Comparison of ENCODE assay signal across 19 mouse cellular contexts in genomic region chr19:44822295-44822694, GRCm38 (mm10).
A peak's percentile ranks its signal among the peaks of the same experiment; 100 is the strongest.
DNase-seq lines count a peak whose midpoint lies in the region; ATAC-seq and TF ChIP-seq lines count a peak whose summit lies in the region.
"Had no signal": no experiment of that assay in that cellular context is flagged by ENCODE, and none has a peak within 500 bp of the region (broad histone marks: within the 10 kb centered on the region; RNA-seq: fewer than 3 reads in every experiment).

No protein-coding gene starts in this region.

- ATAC-seq in intestine, postnatal 0 days, result no peak
- no peak for ATAC-seq in intestine, embryonic 15.5 days
- no peak for ATAC-seq in lung, embryonic 14.5 days (ENCODE audit: insufficient read depth)
- ATAC-seq: forebrain, embryonic 16.5 days had no signal

- H3K4me2 ChIP-seq in intestine, postnatal 0 days (replicated peaks; ENCODE audit: low read depth), result no peak overlapping the region
- H3K4me2 ChIP-seq in intestine, embryonic 15.5 days (replicated peaks), result no peak overlapping the region
- no peak overlapping the region for H3K4me2 ChIP-seq in lung, embryonic 14.5 days
- H3K4me2 ChIP-seq in CH12.LX (ENCODE audit: insufficient read depth, low read depth, poor library complexity, severe bottlenecking), result no peak overlapping the region
- H3K4me2 ChIP-seq: embryonic facial prominence, embryonic 12.5 days; heart, embryonic 12.5 days; hindbrain, embryonic 12.5 days had no signal

- H3K79me2 ChIP-seq in CH12.LX (replicated peaks; ENCODE audit: control insufficient read depth, extremely low read depth, insufficient read depth, poor library complexity, severe bottlenecking), result no peaks in the 10 kb centered on the region

- in situ Hi-C loops in CH12.LX (cut with MboI; ENCODE audit: low pct_ligation_motif_present, low pct_unique_long_range_greater_than_20kb, low sequenced_read_pairs), result no loop called here

- H3K9ac ChIP-seq in intestine, postnatal 0 days (ENCODE audit: low read depth, low read length), result no peak overlapping the region
- H3K9ac ChIP-seq in intestine, embryonic 15.5 days, result no peak overlapping the region
- no peak overlapping the region for H3K9ac ChIP-seq in lung, embryonic 14.5 days
- H3K9ac ChIP-seq in CH12.LX (ENCODE audit: insufficient read depth, low read depth), result no peak overlapping the region
- H3K9ac ChIP-seq: embryonic facial prominence, embryonic 12.5 days; heart, embryonic 12.5 days; hindbrain, embryonic 12.5 days had no signal

- no peaks in the 10 kb centered on the region for H3K9me3 ChIP-seq in intestine, postnatal 0 days (ENCODE audit: control insufficient read depth)
- no peaks in the 10 kb centered on the region for H3K9me3 ChIP-seq in intestine, embryonic 15.5 days
- no peaks in the 10 kb centered on the region for H3K9me3 ChIP-seq in lung, embryonic 14.5 days (ENCODE audit: low read depth, low read length)
- H3K9me3 ChIP-seq in CH12.LX (replicated peaks; ENCODE audit: low read length), result no peaks in the 10 kb centered on the region
- H3K9me3 ChIP-seq: embryonic facial prominence, embryonic 12.5 days; G1E; heart, embryonic 12.5 days; hindbrain, embryonic 12.5 days had no signal

- TF ChIP-seq CTCF in intestine, postnatal 0 days (IDR thresholded peaks at IDR 0.05; ENCODE audit: low read depth), result 0 out of 2 replicates have a peak, but pooled peaks have one; percentile 26
- TF ChIP-seq CTCF in lung, embryonic 14.5 days (IDR thresholded peaks at IDR 0.05; ENCODE audit: low read depth), result 0 out of 2 replicates have a peak, but pooled peaks have one; percentile 11
- TF ChIP-seq CTCF in CH12.LX (conservative IDR thresholded peaks at IDR 0.05 in 1 of 2, IDR thresholded peaks at IDR 0.05 in 1 of 2; ENCODE audit: low read depth in 2 of 2, low read length in 2 of 2), result peak in 1 of 2 experiments; percentile 38; a peak in 2 of 4 replicates
- peak; percentile 25; the same call in 1 of the 2 replicates for TF ChIP-seq CTCF in brain, embryonic 14.5 days (IDR thresholded peaks at IDR 0.05; ENCODE audit: borderline replicate concordance, extremely low read depth, insufficient read depth, insufficient read length)

- H3K36me3 ChIP-seq in intestine, postnatal 0 days (ENCODE audit: control insufficient read depth, insufficient read depth), result no peaks in the 10 kb centered on the region
- no peaks in the 10 kb centered on the region for H3K36me3 ChIP-seq in intestine, embryonic 15.5 days
- H3K36me3 ChIP-seq in lung, embryonic 14.5 days (ENCODE audit: insufficient read depth), result no peaks in the 10 kb centered on the region
- no peaks in the 10 kb centered on the region for H3K36me3 ChIP-seq in CH12.LX (replicated peaks in 1 of 2; ENCODE audit: control insufficient read depth in 1 of 2, insufficient read depth in 1 of 2, low read length in 1 of 2)
- H3K36me3 ChIP-seq: embryonic facial prominence, embryonic 12.5 days; G1E; heart, embryonic 12.5 days; hindbrain, embryonic 12.5 days had no signal

- no peak overlapping the region for H3K27ac ChIP-seq in intestine, postnatal 0 days (ENCODE audit: low read depth, low read length)
- no peak overlapping the region for H3K27ac ChIP-seq in intestine, embryonic 15.5 days
- H3K27ac ChIP-seq in lung, embryonic 14.5 days (ENCODE audit: low read depth), result no peak overlapping the region
- no peak overlapping the region for H3K27ac ChIP-seq in CH12.LX (ENCODE audit: insufficient read depth, low read depth)
- H3K27ac ChIP-seq: embryonic facial prominence, embryonic 12.5 days; hindbrain, embryonic 12.5 days had no signal

- TF ChIP-seq EP300 in CH12.LX (IDR thresholded peaks at IDR 0.05; ENCODE audit: low read length), result no peak

- DNase-seq in lung, embryonic 14.5 days, result no peak
- DNase-seq in lung, postnatal 4 days, result no peak
- DNase-seq in CH12.LX (ENCODE audit: extremely low read depth), result no peak
- DNase-seq in brain, embryonic 14.5 days (ENCODE audit: low read depth), result no peak
- no peak for DNase-seq in cerebellum, adult 9-11 months
- DNase-seq: adrenal gland, adult 8-10 months; adrenal gland, postnatal 36 days; cerebellum, adult 11 months; cerebellum, adult 8-10 months; cerebellum, postnatal 25 days; gastrocnemius, postnatal 14 days; heart, postnatal 4 days had no signal

- no peaks in the 10 kb centered on the region for H3K4me1 ChIP-seq in intestine, postnatal 0 days (replicated peaks; ENCODE audit: control insufficient read depth, insufficient read depth, low read length)
- H3K4me1 ChIP-seq in intestine, embryonic 15.5 days (replicated peaks), result 0 out of 2 replicates have a peak, but pooled peaks cover 5% of the 10 kb centered on the region
- H3K4me1 ChIP-seq in lung, embryonic 14.5 days (ENCODE audit: insufficient read depth), result no peaks in the 10 kb centered on the region
- H3K4me1 ChIP-seq in CH12.LX (ENCODE audit: control insufficient read depth in 1 of 2, insufficient read depth in 2 of 2), result peaks cover 30 to 62% of the 10 kb centered on the region in 2 experiments
- H3K4me1 ChIP-seq: heart, embryonic 12.5 days had no signal

- dilution Hi-C loops in CH12.LX (cut with MboI; ENCODE audit: extremely low pct_ligation_motif_present, extremely low pct_unique_long_range_greater_than_20kb, low sequenced_read_pairs), result no loop called here

- H3K27me3 ChIP-seq in intestine, postnatal 0 days (replicated peaks; ENCODE audit: control insufficient read depth, insufficient read depth, low read length), result peaks cover 7% of the 10 kb centered on the region; the same call in 1 of the 2 replicates
- 0 out of 2 replicates have a peak, but pooled peaks cover 5% of the 10 kb centered on the region for H3K27me3 ChIP-seq in intestine, embryonic 15.5 days (replicated peaks)
- H3K27me3 ChIP-seq in lung, embryonic 14.5 days (ENCODE audit: insufficient read depth, low read length), result no peaks in the 10 kb centered on the region
- no peaks in the 10 kb centered on the region for H3K27me3 ChIP-seq in CH12.LX (replicated peaks)

- H3K4me3 ChIP-seq in intestine, postnatal 0 days (ENCODE audit: low read depth, low read length), result no peak overlapping the region
- no peak overlapping the region for H3K4me3 ChIP-seq in intestine, embryonic 15.5 days (replicated peaks)
- H3K4me3 ChIP-seq in lung, embryonic 14.5 days (ENCODE audit: low read depth, low read length), result no peak overlapping the region
- no peak overlapping the region for H3K4me3 ChIP-seq in CH12.LX (replicated peaks in 1 of 3; ENCODE audit: low read depth in 2 of 3, low read length in 2 of 3, poor library complexity in 1 of 3)
- H3K4me3 ChIP-seq: embryonic facial prominence, embryonic 12.5 days; heart, embryonic 12.5 days; hindbrain, embryonic 12.5 days had no signal

- WGBS in intestine, postnatal 0 days, result 66% methylated on average over 5 of the region's 5 CpGs
- WGBS in intestine, embryonic 15.5 days, result 62% methylated on average over 5 of the region's 5 CpGs
- 62% methylated on average over 5 of the region's 5 CpGs for WGBS in lung, embryonic 14.5 days

- peak; percentile 44 for TF ChIP-seq RAD21 in CH12.LX (IDR thresholded peaks at IDR 0.05; ENCODE audit: low read depth, low read length)

- no peak for TF ChIP-seq POLR2A in CH12.LX (IDR thresholded peaks at IDR 0.05; ENCODE audit: low read depth, low read length)
- TF ChIP-seq POLR2A in brain, embryonic 14.5 days (IDR thresholded peaks at IDR 0.05; ENCODE audit: borderline replicate concordance, extremely low read depth, insufficient read depth, insufficient read length, poor library complexity, severe bottlenecking), result no peak

TF ChIP-seq in CH12.LX, 34 proteins besides CTCF, POLR2A, EP300 and RAD21:
- TF ChIP-seq MAX (IDR thresholded peaks at IDR 0.05; ENCODE audit: low read length) (no peak), UBTF (IDR thresholded peaks at IDR 0.05; ENCODE audit: low read depth, low read length) (no peak), USF2 (conservative IDR thresholded peaks at IDR 0.05; ENCODE audit: low read depth, low read length) (no peak), SMC3 (IDR thresholded peaks at IDR 0.05; ENCODE audit: low read depth, low read length) (peak; percentile 37)
